Mouse (Mus musculus) heart, postnatal 14 days (tissue): ENCODE data around the gene Mical2. TPM values are rescaled to one million over a fixed set of nuclear protein-coding genes. Genes with fewer than 3 reads are reported as not detected.

Experiments
- DNase-seq, 2 experiments: peaks; one replicate each; pipeline ENCODE4 v3.0.0; 2021 to 2022
- intact Hi-C: fragments of 180-260 bp; cut with DNase I; formaldehyde crosslinking; loops from one replicate; pipeline ENCODE4 v1.15.1; 2025
- total RNA-seq, 2 experiments: library from RNA; stranded (reverse); gene quantifications; 2 replicates each; pipeline ENCODE4 v1.2.3; 2021

The Mical2 gene
- total RNA-seq, 2 experiments from 2014 or later, result 105 to 127 TPM

DNA sequence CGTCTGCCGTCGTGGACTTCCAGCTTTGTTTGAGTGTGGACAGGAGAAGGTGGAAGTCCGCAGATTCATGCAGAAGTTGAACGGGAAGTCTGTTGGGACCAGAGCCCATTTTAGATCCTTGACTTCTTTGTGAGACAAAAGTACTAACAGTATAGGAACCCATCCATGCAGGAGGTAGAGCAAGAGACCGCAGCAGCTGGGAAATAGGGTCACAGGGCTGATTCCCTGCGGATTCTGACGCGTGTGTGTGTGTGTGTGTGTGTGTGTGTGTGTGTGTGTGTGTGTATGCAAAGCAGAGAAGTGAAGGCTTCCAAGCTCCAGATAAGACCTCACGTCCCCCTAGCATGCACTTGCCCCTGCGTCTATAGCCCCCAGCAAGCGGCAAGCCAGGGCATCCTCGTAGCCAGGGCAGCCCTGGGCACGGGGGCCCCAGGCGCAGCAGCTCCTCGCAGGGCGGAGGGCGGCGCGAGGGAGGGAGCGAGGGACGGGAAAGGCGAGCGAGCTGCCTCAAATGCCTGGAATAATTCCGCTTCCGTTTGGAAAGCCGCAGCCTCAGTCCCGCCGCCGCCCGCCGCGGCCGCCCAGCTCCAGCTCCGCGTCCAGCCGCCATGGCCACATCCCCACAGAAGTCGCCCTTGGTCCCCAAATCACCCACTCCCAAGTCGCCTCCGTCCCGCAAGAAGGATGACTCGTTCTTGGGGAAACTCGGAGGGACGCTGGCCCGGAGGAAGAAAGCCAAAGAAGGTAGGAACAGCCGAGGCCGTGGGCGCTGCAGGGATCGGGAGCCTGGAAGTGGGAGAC is 201.9 kb downstream of the Mical2 start, which contains the start of gene Parva:
Parva (plus strand) TSS at position 149 of the 801 bp plus-strand sequence.
- intact Hi-C loops, result loop anchor here (5.0 kb wide), 1 partner anchor 35 kb away; no protein-coding TSS in a partner anchor
- DNase-seq, result peak; percentile 81 to 82

GRCm38 (mm10) chr7:112428158-112428535 is 202.5 kb downstream of the Mical2 start:
- intact Hi-C loops, result loop anchor here (5.0 kb wide), 1 partner anchor 34 kb away; no protein-coding TSS in a partner anchor
- peak; percentile 88 to 92 for DNase-seq

GRCm38 (mm10) chr7:112439846-112440245 is 214.2 kb downstream of the Mical2 start:
- intact Hi-C loops, result no loop called here
- no peak for DNase-seq

DNA sequence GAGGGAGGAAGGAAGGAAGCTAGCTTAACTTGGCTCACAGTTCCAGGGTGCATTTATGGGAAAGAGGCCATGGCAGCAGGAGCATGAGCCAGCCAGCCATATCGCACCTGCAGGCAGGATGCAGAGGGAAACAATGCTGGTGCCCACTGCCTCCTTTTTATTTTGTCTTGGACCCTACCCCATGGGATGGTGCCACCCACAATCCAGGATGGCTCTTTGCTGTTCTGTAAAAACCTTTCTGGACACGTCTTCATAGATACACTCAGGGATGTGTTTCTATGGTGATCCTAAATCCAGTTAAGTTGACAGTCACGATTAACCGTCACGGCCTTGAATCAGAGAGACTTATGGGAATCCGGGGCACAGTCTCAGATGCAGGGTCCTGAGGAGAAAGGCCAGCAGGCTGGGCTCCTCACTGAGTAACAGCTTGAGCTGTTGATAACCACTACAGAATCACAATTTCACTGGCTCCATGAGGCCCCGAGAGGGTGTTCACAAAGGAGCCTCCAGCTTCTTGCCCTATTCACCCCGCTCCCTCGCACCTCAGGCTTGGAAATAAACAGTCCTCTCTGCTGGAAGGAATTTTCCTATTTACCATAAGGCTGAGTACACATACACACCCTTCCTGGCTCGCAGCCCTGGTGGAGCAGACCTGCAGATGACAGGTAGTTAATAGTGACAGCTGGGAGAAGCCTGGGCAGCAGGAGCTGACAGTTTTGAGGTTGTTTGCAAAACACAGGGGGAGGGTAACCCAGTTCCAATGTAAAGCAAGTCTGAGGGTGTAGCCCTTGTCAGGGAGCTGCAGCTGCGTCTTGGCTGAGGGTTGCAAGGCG is 218.7 kb downstream of the Mical2 start:
- intact Hi-C loops, result no loop called here
- DNase-seq, result no peak

GRCm38 (mm10) chr7:112444985-112445367 is 219.3 kb downstream of the Mical2 start:
- intact Hi-C loops, result no loop called here
- DNase-seq, result no peak

DNA sequence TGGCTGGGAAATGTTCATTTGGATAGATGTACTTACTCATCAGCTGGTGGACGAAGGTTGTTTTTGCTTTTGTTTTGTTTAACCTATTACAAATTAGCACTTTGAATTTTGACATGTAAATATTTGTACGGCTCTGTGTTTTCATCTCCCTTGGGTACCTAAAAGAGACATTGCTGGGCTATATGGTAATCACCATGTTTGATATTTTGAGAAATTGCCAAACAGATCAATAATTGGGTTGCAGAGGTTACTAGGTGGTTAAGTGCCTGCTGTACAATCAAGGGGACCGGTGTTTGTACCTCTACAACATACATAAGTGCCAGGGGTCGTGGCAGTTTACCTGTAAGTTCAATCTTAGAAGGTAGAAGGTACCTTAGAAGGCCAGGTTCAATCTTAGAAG is 220.8 kb downstream of the Mical2 start:
- intact Hi-C loops, result no loop called here
- DNase-seq, result no peak

GRCm38 (mm10) chr7:112449954-112450700 is 224.5 kb downstream of the Mical2 start:
- no peak for DNase-seq
- intact Hi-C loops, result no loop called here

- DNase-seq, result no peak
- intact Hi-C loops, result no loop called here
Measured at GRCm38 (mm10) chr7:112452471-112452870, 226.8 kb downstream of the Mical2 start.

GRCm38 (mm10) chr7:112453805-112454214 is 228.2 kb downstream of the Mical2 start:
- intact Hi-C loops, result no loop called here
- no peak for DNase-seq

- DNase-seq, result no peak
- intact Hi-C loops, result no loop called here
Measured at GRCm38 (mm10) chr7:112454380-112454779, 228.7 kb downstream of the Mical2 start.

DNA sequence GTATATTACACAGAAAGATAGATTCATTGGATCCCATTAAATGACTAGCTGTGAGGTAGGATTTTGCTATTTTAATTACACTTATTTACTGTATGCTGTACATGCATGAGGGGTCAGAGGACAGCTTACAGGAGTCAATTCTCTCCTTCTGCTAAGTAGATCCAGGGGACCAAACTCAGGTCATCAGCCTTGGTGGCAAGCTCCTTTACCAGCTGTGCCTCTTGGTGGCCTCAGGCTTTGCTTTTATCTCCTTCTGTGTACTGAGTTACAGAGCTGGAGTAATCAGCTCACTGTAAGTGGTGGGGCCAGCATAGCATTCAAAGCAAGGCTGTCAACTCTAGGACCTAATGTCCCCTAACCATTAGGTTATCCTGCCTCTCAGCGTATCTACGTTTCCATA is 229.3 kb downstream of the Mical2 start:
- no peak for DNase-seq
- intact Hi-C loops, result no loop called here

- DNase-seq, result no peak
- intact Hi-C loops, result no loop called here
Measured at GRCm38 (mm10) chr7:112455566-112456110, 230.0 kb downstream of the Mical2 start.

GRCm38 (mm10) chr7:112457373-112457772 is 231.7 kb downstream of the Mical2 start:
- no peak for DNase-seq
- intact Hi-C loops, result no loop called here

DNA sequence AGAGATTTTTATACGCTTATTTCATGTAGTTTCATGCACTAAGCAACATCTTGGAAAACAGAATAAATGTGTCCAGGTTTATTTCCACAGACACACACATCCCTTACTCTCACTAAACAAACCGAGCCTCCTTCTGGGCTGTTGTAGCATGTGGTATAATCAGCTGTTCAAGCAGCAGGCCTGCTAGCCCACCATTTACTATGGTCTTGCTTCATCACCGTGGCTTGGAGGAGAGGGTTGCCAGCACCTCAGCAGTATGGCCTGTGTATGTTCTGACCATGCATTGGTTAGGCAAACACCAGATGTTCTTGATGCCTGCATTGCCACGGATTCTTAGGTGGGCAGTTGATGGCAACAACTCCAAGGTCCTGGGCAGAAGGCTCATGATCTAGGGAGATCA is 232.3 kb downstream of the Mical2 start:
- no peak for DNase-seq
- intact Hi-C loops, result no loop called here

DNA sequence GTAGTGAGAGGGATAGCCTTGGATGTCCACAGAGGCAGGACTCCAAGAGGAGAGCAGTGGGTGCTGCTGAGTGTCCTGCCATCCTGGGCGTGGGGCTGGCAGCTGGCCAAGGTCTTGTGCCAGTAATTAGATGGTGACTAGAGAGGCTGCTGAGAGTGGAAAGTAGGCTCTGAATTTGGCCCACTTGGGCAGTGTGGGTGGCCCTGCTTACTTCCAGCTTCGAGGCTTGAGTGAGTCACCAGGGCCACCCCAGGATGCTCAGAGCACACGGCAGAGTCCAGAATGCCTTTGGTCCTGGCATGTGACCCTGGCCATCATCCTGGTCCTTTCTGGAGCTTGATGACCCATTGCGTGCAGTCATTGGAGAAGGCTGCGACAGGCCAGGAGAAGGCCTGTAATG is 232.8 kb downstream of the Mical2 start:
- intact Hi-C loops, result no loop called here
- peak in 1 of 2 experiments; percentile 30 for DNase-seq

Other genes starting within 250 kb of the Mical2 start
- gene Usp47, start 202.4 kb upstream of the Mical2 start, total RNA-seq, result 10 to 100 TPM; 65.8 to 66.1 TPM
- 10 to 100 TPM; 21.3 to 48.5 TPM for gene Dkk3, start 66.8 kb upstream of the Mical2 start, total RNA-seq
- 10 to 100 TPM; 69.1 to 69.4 TPM for gene Parva, start 201.6 kb downstream of the Mical2 start, total RNA-seq